Mouse (Mus musculus) neural tube, embryonic 14.5 days (tissue): ENCODE measurements around the gene Rps6ka3. TPM values are rescaled to one million over a fixed set of nuclear protein-coding genes. Genes with fewer than 3 reads are reported as not detected.

Source experiments
- ATAC-seq: fragments of 200-750 bp; cut with Nextera tagmentation; 2 replicates; pipeline ENCODE4 v1.8.0; 2017; ENCODE audit warnings: low read depth, mild to moderate bottlenecking, moderate TSS enrichment, moderate library complexity
- H3K27ac ChIP-seq: fragments of 300-500 bp; sonication (generic); 2 replicates; pipeline ENCODE4 v1.5.1; 2014; ENCODE audit warnings: low read depth, mild to moderate bottlenecking, control low read depth, low read length, moderate library complexity, mixed read lengths
- H3K27me3 ChIP-seq: fragments of 300-500 bp; sonication (generic); 2 replicates; pipeline ENCODE4 v1.6.1; 2014; ENCODE audit warnings: low read length; ENCODE audit not compliant: control insufficient read depth, insufficient read depth
- H3K36me3 ChIP-seq: fragments of 300-500 bp; sonication (generic); 2 replicates; pipeline ENCODE4 v1.6.1; 2014; ENCODE audit warnings: low read length, mixed read lengths; ENCODE audit not compliant: control insufficient read depth, insufficient read depth
- H3K4me1 ChIP-seq: fragments of 300-500 bp; sonication (generic); 2 replicates; pipeline ENCODE4 v1.6.1; 2014; ENCODE audit warnings: low read length; ENCODE audit not compliant: control insufficient read depth, insufficient read depth
- H3K4me2 ChIP-seq: fragments of 300-500 bp; sonication (generic); 2 replicates; pipeline ENCODE4 v1.6.1; 2014; ENCODE audit warnings: mild to moderate bottlenecking, low read depth, low read length, control low read depth
- H3K4me3 ChIP-seq: fragments of 300-500 bp; sonication (generic); 2 replicates; pipeline ENCODE4 v1.5.1; 2014; ENCODE audit warnings: low read depth, low read length, control low read depth, mixed read lengths
- H3K9ac ChIP-seq: fragments of 300-500 bp; sonication (generic); replicated peaks from 2 replicates; pipeline ENCODE4 v1.6.1; 2014; ENCODE audit warnings: low read depth, mild to moderate bottlenecking, control low read depth, low read length, mixed read lengths
- H3K9me3 ChIP-seq: fragments of 300-500 bp; sonication (generic); 2 replicates; pipeline ENCODE4 v1.6.1; 2016; ENCODE audit warnings: low read length; ENCODE audit not compliant: control insufficient read depth
- WGBS: fragments of 180-500 bp; shearing (Covaris S2); extraction: QIAGEN DNeasy Blood & Tissue Kit; methylation state at CpG from one replicate; pipeline ENCODE4 v1.1.7; 2014; 5-methylcytosine and 5-hydroxymethylcytosine counted together
- polyA plus RNA-seq: library from polyadenylated mRNA; unstranded; fragments of >200 nt; fragmentation: Nextera tagmentation; extraction: Ambion mirVana; gene quantifications from 2 replicates; pipeline ENCODE4 v1.2.1, GENCODE M21; 2014

Gene Rps6ka3
- polyA plus RNA-seq, 1 experiment from 2014 or later: 4.4 TPM

DNA sequence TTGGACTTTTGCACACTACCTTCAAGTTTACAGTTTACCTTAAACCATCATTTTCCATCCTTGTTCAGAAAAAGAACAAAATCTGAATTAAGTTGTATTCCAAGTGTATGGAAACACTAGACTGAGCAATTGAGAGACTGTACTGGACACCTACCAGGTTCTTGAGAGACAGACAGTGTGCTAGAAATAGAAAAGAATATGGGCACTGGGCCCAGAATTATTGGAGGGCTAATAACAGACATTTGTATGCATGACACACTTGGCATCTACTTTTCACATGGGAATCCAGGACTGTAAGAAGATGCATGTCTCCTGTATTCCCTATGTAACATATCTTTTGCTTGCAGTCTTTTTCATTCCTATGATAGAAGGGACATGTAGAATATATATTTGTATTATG, 178.8 kb downstream of the Rps6ka3 start:
- no peaks in the 10 kb centered on the region for H3K36me3 ChIP-seq
- no peak overlapping the region for H3K4me2 ChIP-seq
- no peaks in the 10 kb centered on the region for H3K27me3 ChIP-seq
- H3K4me3 ChIP-seq: no peak overlapping the region
- H3K27ac ChIP-seq: no peak overlapping the region
- H3K9ac ChIP-seq: no peak overlapping the region
- no peak for ATAC-seq
- no peaks in the 10 kb centered on the region for H3K9me3 ChIP-seq
- no peaks in the 10 kb centered on the region for H3K4me1 ChIP-seq

DNA sequence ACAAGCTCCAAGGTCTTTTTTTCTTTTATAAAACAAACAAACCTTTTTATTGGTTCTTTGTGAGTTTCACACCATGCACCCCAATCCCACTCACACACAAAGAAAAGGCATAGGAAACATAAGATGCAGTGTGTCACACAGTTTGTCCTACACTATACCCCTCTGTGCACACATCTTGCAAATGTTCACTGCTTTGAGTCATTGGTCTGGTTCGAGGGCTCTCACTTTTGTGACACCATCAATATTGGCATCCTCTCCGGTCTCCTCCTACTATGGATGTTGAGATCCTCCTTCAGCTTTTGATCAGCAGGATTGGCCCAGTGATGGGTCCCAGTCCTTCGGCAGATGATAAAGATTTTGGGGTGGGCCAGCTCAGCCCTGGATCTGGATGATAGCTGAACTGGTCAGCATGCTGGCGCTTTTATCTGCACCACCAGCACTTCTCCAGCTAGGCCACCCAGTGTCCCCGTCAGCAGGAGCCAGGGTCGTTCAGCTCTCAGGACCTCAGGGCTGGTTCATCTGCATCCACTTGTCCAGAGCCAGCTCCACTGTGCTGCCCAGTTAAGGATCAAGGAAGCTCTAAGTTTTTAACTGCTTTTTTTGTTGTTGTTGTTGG, 180.3 kb downstream of the Rps6ka3 start:
- H3K27ac ChIP-seq: no peak overlapping the region
- WGBS: 81% methylated on average over 6 of the region's 6 CpGs
- H3K9me3 ChIP-seq: no peaks in the 10 kb centered on the region
- H3K27me3 ChIP-seq: no peaks in the 10 kb centered on the region
- H3K4me2 ChIP-seq: no peak overlapping the region
- H3K9ac ChIP-seq: no peak overlapping the region
- H3K36me3 ChIP-seq: no peaks in the 10 kb centered on the region
- ATAC-seq: no peak
- H3K4me3 ChIP-seq: no peak overlapping the region
- H3K4me1 ChIP-seq: no peaks in the 10 kb centered on the region

DNA sequence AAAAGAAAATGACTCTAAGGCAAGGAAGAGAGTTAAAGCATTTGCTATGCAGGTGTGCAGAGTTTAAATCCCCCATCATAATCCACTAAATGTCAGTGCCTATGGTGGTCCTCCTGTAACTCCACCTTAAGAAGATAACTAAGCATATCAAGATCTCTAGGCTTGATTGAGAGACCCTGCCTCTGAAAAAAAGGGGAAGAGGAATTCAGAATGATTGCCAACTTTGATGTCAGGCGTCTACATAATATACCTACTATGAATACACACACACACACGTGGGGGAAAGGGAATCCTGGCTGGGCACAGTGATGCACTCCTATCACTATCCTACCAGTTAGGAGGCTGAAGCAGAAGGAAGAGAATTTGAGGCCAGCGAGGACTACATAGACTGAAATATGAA, 181.1 kb downstream of the Rps6ka3 start:
- Histone ChIP-seq H3K9ac (no peak overlapping the region), H3K4me3 (no peak overlapping the region), H3K4me2 (no peak overlapping the region), H3K27me3 (no peaks in the 10 kb centered on the region), H3K9me3 (no peaks in the 10 kb centered on the region), H3K36me3 (no peaks in the 10 kb centered on the region), H3K27ac (no peak overlapping the region), H3K4me1 (no peaks in the 10 kb centered on the region)
- 87% methylated on average over 3 of the region's 3 CpGs for WGBS
- ATAC-seq: no peak

DNA sequence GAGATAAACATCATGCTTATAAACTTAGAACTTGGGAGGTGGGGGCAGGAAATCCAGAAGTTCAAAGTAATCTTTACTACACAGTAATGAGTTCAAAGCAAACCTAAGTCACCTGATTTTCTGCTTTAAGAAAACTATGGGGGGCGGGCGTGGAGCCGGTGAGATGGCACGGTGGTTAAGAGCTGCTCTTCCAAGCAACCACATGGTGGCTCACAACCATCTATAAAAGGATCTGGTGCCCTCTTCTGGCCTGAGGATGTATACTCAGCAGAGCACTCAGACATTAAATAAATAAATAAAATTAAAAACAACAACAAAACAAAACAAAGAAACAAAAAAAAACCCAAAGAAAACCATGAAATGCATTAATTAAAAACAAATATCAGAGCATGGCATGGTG, 199.1 kb downstream of the Rps6ka3 start:
- no peak overlapping the region for H3K27ac ChIP-seq
- H3K4me1 ChIP-seq: no peaks in the 10 kb centered on the region
- WGBS: 25% methylated on average over 4 of the region's 4 CpGs
- no peaks in the 10 kb centered on the region for H3K36me3 ChIP-seq
- H3K4me3 ChIP-seq: no peak overlapping the region
- H3K9me3 ChIP-seq: no peaks in the 10 kb centered on the region
- H3K9ac ChIP-seq: no peak overlapping the region
- ATAC-seq: peak; percentile 68; the same call in 1 of the 2 replicates
- H3K4me2 ChIP-seq: no peak overlapping the region
- no peaks in the 10 kb centered on the region; the same call in 1 of the 2 replicates for H3K27me3 ChIP-seq

DNA sequence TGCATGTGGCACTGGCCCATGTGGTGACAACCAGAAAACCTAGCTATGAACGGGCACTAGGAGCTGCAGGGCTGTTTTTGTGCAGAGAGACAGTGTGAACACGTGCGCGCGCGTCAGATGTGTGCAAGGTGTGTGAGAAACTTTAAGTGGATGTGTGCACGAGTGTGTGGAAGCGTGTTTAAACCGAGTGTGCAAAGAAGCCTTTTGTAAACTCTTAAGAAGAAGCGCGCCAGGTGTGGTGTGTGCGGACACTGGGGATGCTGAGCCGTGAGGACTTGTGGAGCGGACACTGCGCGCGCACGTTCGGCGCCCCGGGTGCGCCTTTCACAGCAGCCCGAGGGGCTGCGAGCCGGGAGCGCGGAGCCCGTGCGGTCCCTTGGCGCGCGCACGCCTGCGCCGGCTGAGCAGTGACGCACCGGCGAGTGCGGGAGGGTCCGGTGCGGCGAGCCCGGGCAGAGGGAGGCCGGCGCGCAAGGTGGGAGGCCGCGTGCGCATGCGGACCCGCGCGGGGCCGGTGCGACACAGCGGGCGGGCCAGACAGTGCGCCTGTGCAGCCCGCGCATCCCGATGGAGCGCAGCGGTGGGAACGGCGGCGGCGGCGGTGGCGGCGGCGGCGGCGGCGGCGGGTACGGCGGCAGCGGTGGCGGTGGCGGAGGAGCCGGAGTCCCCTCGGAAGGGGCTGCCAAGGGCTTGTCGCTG, 204.2 kb downstream of the Rps6ka3 start, which contains the start of gene Map7d2:
Gene Map7d2 (plus strand): TSS at position 443 of the 699 bp plus-strand sequence.
- H3K27me3 ChIP-seq: no peaks in the 10 kb centered on the region; the same call in 1 of the 2 replicates
- peak within 1 kb of the TSS; percentile 55 for H3K9ac ChIP-seq
- no peaks in the 10 kb centered on the region for H3K9me3 ChIP-seq
- peak within 1 kb of the TSS; percentile 62 for H3K27ac ChIP-seq
- ATAC-seq: peak; percentile 95
- H3K4me1 ChIP-seq: no peaks in the 10 kb centered on the region
- peak within 1 kb of the TSS; percentile 55 for H3K4me2 ChIP-seq
- 20% methylated on average over 26 of the region's 83 CpGs for WGBS
- H3K4me3 ChIP-seq: peak within 1 kb of the TSS; percentile 53
- H3K36me3 ChIP-seq: no peaks in the 10 kb centered on the region

DNA sequence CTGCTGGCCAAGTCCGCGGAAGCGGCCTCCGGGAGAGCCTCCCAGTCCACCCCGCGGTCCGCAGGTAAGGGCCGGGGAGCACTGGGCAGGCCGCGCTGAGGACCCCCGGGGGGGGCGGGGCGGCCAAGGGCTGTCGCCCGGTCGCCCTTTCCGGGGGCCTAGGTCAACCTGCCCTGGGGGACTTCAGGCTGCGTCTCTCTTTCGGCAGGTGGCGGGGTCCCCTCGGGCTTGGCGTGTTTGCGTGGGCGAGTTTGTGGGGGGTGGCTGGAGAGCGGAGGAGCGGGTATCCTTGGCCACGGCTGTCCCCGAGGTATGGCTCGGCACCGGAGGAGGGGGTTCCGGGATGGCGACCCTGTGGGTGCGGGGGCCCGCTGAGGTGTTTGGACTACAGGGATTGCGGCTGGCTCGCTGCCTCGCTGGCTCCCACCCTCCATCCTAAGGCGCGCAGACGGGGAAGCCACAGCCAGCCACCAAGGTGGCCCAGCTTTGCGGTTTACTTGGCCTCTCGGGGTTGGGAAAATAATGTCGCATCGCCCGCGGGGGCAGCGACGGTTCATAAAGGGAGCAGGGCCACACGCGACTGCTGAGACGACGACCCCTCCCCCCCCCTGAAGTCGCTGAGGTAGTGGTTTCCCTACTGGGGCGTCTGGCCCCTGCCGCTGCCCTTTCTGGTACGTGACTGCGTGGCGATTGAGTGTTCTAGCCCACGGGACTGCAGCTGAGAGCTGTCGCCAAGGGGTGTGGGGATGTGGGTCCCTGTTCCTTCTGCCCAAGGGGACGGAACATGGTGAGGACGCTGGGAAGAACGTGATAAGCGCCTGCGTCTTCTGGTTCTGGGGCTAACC, 204.9 kb downstream of the Rps6ka3 start:
- no peaks in the 10 kb centered on the region for H3K4me1 ChIP-seq
- ATAC-seq: peak; percentile 76
- peak overlapping the region; percentile 55 for H3K4me2 ChIP-seq
- H3K27me3 ChIP-seq: no peaks in the 10 kb centered on the region; the same call in 1 of the 2 replicates
- peak overlapping the region; percentile 53 for H3K4me3 ChIP-seq
- WGBS: 11% methylated on average over 46 of the region's 65 CpGs
- peak overlapping the region; percentile 55 for H3K9ac ChIP-seq
- no peaks in the 10 kb centered on the region for H3K36me3 ChIP-seq
- H3K9me3 ChIP-seq: no peaks in the 10 kb centered on the region
- peak overlapping the region; percentile 62 for H3K27ac ChIP-seq

Other genes starting within 250 kb of the Rps6ka3 start
- 102 and 106 TPM in 2 replicates for gene Eif1ax, start 161.9 kb downstream of the Rps6ka3 start, polyA plus RNA-seq
- 44.4 and 44.7 TPM in 2 replicates for gene Map7d2, start 204.3 kb downstream of the Rps6ka3 start, polyA plus RNA-seq